Mouse (Mus musculus) midbrain, embryonic 16.5 days (tissue): ENCODE data around the gene Zfp383. TPM values are rescaled to one million over a fixed set of nuclear protein-coding genes. Genes with fewer than 3 reads are reported as not detected.
"Not testable (repeated sequence)": the region's sequence is repeated elsewhere in the genome, so short reads cannot be mapped to it uniquely, and the experiment has no call there.

Experiments used
- ATAC-seq: fragments of 200-750 bp; cut with Nextera tagmentation; 2 replicates; pipeline ENCODE4 v1.8.0; 2017; ENCODE audit warnings: moderate TSS enrichment
- H3K27ac ChIP-seq: fragments of 300-500 bp; sonication (generic); 2 replicates; pipeline ENCODE4 v1.5.1; 2014; ENCODE audit warnings: mild to moderate bottlenecking, low read length, mixed read lengths
- H3K27me3 ChIP-seq: fragments of 300-500 bp; sonication (generic); 2 replicates; pipeline ENCODE4 v1.6.1; 2014; ENCODE audit warnings: low read depth, low read length, mixed read lengths; ENCODE audit not compliant: control insufficient read depth, insufficient read depth
- H3K36me3 ChIP-seq: fragments of 300-500 bp; sonication (generic); 2 replicates; pipeline ENCODE4 v1.6.1; 2014; ENCODE audit warnings: mild to moderate bottlenecking, low read length, moderate library complexity, mixed read lengths; ENCODE audit not compliant: control insufficient read depth, insufficient read depth
- H3K4me1 ChIP-seq: fragments of 300-500 bp; sonication (generic); 2 replicates; pipeline ENCODE4 v1.6.1; 2014; ENCODE audit warnings: mild to moderate bottlenecking, low read length, mixed read lengths; ENCODE audit not compliant: control insufficient read depth, insufficient read depth
- H3K4me2 ChIP-seq: fragments of 300-500 bp; sonication (generic); 2 replicates; pipeline ENCODE4 v1.6.1; 2014; ENCODE audit warnings: mild to moderate bottlenecking, low read length, mixed read lengths
- H3K4me3 ChIP-seq: fragments of 300-500 bp; sonication (generic); 2 replicates; pipeline ENCODE4 v1.5.1; 2014; ENCODE audit warnings: low read depth, mild to moderate bottlenecking, low read length, moderate library complexity, mixed read lengths
- H3K9ac ChIP-seq: fragments of 300-500 bp; sonication (generic); 2 replicates; pipeline ENCODE4 v1.6.1; 2014; ENCODE audit warnings: low read depth, low read length, mixed read lengths
- H3K9me3 ChIP-seq: fragments of 300-500 bp; sonication (generic); replicated peaks from 2 replicates; pipeline ENCODE4 v1.6.1; 2014; ENCODE audit warnings: mild to moderate bottlenecking, low read length, mixed read lengths; ENCODE audit not compliant: control insufficient read depth, poor library complexity, severe bottlenecking
- WGBS: fragments of 180-500 bp; shearing (Covaris S2); extraction: QIAGEN DNeasy Blood & Tissue Kit; methylation state at CpG from one replicate; pipeline ENCODE4 v1.1.7; 2014; 5-methylcytosine and 5-hydroxymethylcytosine counted together
- polyA plus RNA-seq: library from polyadenylated mRNA; unstranded; fragments of >200 nt; fragmentation: Nextera tagmentation; extraction: Ambion mirVana; gene quantifications from 2 replicates; pipeline ENCODE4 v1.2.1, GENCODE M21; 2015

Gene Zfp383
- polyA plus RNA-seq = 7.4 and 7.7 TPM in 2 replicates

- H3K27me3 ChIP-seq = no peaks in the 10 kb centered on the region
- H3K9me3 ChIP-seq = no peaks in the 10 kb centered on the region
- peak within 1 kb of the TSS; percentile 60 for H3K4me2 ChIP-seq
- peak within 1 kb of the TSS; percentile 70 for H3K4me3 ChIP-seq
- H3K9ac ChIP-seq = peak within 1 kb of the TSS; percentile 65
- peak within 1 kb of the TSS; percentile 85 for H3K27ac ChIP-seq
- peaks cover 30% of the 10 kb centered on the region for H3K4me1 ChIP-seq
- peaks cover 10% of the 10 kb centered on the region for H3K36me3 ChIP-seq
- under 1% methylated on average over 33 of the region's 33 CpGs for WGBS
- ATAC-seq = peak; percentile 82
These were observed at the start of gene Zfp383 for GRCm38 (mm10) chr7:29908130-29908950. Zfp383 (plus strand) TSS chr7:29908223.

GRCm38 (mm10) chr7:29859532-29860517, 48.2 kb upstream of the Zfp383 start, which contains the start of gene Zfp420:
Zfp420 (plus strand) TSS chr7:29859979.
- H3K4me2 ChIP-seq = peak within 1 kb of the TSS; percentile 66
- no peaks in the 10 kb centered on the region for H3K27me3 ChIP-seq
- H3K9ac ChIP-seq = peak within 1 kb of the TSS; percentile 62
- peak within 1 kb of the TSS; percentile 60 for H3K27ac ChIP-seq
- peak within 1 kb of the TSS; percentile 51 for H3K4me3 ChIP-seq
- no peaks in the 10 kb centered on the region for H3K9me3 ChIP-seq
- peaks cover 6% of the 10 kb centered on the region; the same call in 1 of the 2 replicates for H3K36me3 ChIP-seq
- peak; percentile 99 for ATAC-seq
- H3K4me1 ChIP-seq = peaks cover 8% of the 10 kb centered on the region
- WGBS = 6% methylated on average over 32 of the region's 32 CpGs

- Histone ChIP-seq H3K4me1 (peaks cover 8% of the 10 kb centered on the region), H3K27ac (no peak overlapping the region), H3K4me3 (no peak overlapping the region), H3K36me3 (peaks cover 6% of the 10 kb centered on the region; the same call in 1 of the 2 replicates), H3K9ac (no peak overlapping the region), H3K27me3 (no peaks in the 10 kb centered on the region), H3K4me2 (no peak overlapping the region), H3K9me3 (no peaks in the 10 kb centered on the region)
- 85% methylated on average over 7 of the region's 7 CpGs for WGBS
- no peak for ATAC-seq
These were observed 46.4 kb upstream of the Zfp383 start for GRCm38 (mm10) chr7:29861660-29862059.

GRCm38 (mm10) chr7:29874256-29874655, 33.8 kb upstream of the Zfp383 start:
- 96% methylated on average over 10 of the region's 10 CpGs for WGBS
- no peak overlapping the region for H3K27ac ChIP-seq
- H3K4me1 ChIP-seq = no peaks in the 10 kb centered on the region
- H3K4me3 ChIP-seq = no peak overlapping the region
- no peaks in the 10 kb centered on the region for H3K27me3 ChIP-seq
- H3K9me3 ChIP-seq = peaks cover 24% of the 10 kb centered on the region
- peaks cover 48% of the 10 kb centered on the region for H3K36me3 ChIP-seq
- no peak overlapping the region for H3K9ac ChIP-seq
- no peak for ATAC-seq
- H3K4me2 ChIP-seq = no peak overlapping the region

GRCm38 (mm10) chr7:29877561-29877960, 30.5 kb upstream of the Zfp383 start:
- not testable (repeated sequence) for H3K27me3 ChIP-seq, H3K27ac ChIP-seq, H3K4me3 ChIP-seq, H3K9ac ChIP-seq, H3K4me1 ChIP-seq, H3K4me2 ChIP-seq, ATAC-seq
- H3K36me3 ChIP-seq = peaks cover 38% of the 10 kb centered on the region
- 94% methylated on average over 9 of the region's 9 CpGs for WGBS
- H3K9me3 ChIP-seq = peaks cover 19% of the 10 kb centered on the region

GRCm38 (mm10) chr7:29880056-29880455, 28.0 kb upstream of the Zfp383 start:
- Histone ChIP-seq H3K4me1 (no peaks in the 10 kb centered on the region), H3K4me3 (no peak overlapping the region), H3K9ac (no peak overlapping the region), H3K27me3 (no peaks in the 10 kb centered on the region), H3K9me3 (peaks cover 9% of the 10 kb centered on the region; the same call in 1 of the 2 replicates), H3K36me3 (peaks cover 24% of the 10 kb centered on the region), H3K27ac (no peak overlapping the region), H3K4me2 (no peak overlapping the region)
- ATAC-seq = no peak
- WGBS = 77% methylated on average over 7 of the region's 7 CpGs

GRCm38 (mm10) chr7:29880916-29881315, 27.1 kb upstream of the Zfp383 start:
- WGBS = 91% methylated on average over 7 of the region's 7 CpGs
- no peak for ATAC-seq
- H3K36me3 ChIP-seq = peaks cover 15% of the 10 kb centered on the region

GRCm38 (mm10) chr7:29890501-29890900, 17.5 kb upstream of the Zfp383 start:
- H3K9me3 ChIP-seq = peaks cover 32% of the 10 kb centered on the region
- no peaks in the 10 kb centered on the region for H3K4me1 ChIP-seq
- H3K27ac ChIP-seq = no peak overlapping the region
- H3K27me3 ChIP-seq = no peaks in the 10 kb centered on the region
- H3K9ac ChIP-seq = no peak overlapping the region
- no peak for ATAC-seq
- H3K36me3 ChIP-seq = peaks cover 61% of the 10 kb centered on the region
- no peak overlapping the region for H3K4me2 ChIP-seq
- no peak overlapping the region for H3K4me3 ChIP-seq
- WGBS = 99% methylated on average over 7 of the region's 7 CpGs

More at GRCm38 (mm10) chr7:29880916-29881315, 27.1 kb upstream of the Zfp383 start:
- H3K9me3 ChIP-seq = peaks cover 7% of the 10 kb centered on the region; the same call in 1 of the 2 replicates
- no peak overlapping the region for H3K9ac ChIP-seq
- no peaks in the 10 kb centered on the region for H3K27me3 ChIP-seq
- H3K4me1 ChIP-seq = no peaks in the 10 kb centered on the region
- H3K4me3 ChIP-seq = no peak overlapping the region
- H3K27ac ChIP-seq = no peak overlapping the region
- H3K4me2 ChIP-seq = no peak overlapping the region
